Mouse (Mus musculus) neutrophil, adult 65 days (primary cell): ENCODE data around the gene Olfr1331. TPM values are rescaled to one million over a fixed set of nuclear protein-coding genes. Genes with fewer than 3 reads are reported as not detected.

Experiments
- total RNA-seq: library from RNA; stranded (reverse); gene quantifications from 2 replicates; pipeline ENCODE4 v1.2.4, GENCODE M21; 2023

The Olfr1331 gene
- not detected in 2 replicates for total RNA-seq

GRCm38 (mm10) chr4:118864349-118864748, at the start of gene Olfr1331:
Gene Olfr1331, plus strand, starts transcription at chr4:118864649.

GRCm38 (mm10) chr4:118836179-118836578, 28.3 kb upstream of the Olfr1331 start, which contains the start of gene Olfr1333:
Gene Olfr1333, minus strand, starts transcription at chr4:118836279.

GRCm38 (mm10) chr4:118888297-118888696, 23.8 kb downstream of the Olfr1331 start, which contains the start of gene Olfr1330:
Gene Olfr1330, plus strand, starts transcription at chr4:118888597.

DNA sequence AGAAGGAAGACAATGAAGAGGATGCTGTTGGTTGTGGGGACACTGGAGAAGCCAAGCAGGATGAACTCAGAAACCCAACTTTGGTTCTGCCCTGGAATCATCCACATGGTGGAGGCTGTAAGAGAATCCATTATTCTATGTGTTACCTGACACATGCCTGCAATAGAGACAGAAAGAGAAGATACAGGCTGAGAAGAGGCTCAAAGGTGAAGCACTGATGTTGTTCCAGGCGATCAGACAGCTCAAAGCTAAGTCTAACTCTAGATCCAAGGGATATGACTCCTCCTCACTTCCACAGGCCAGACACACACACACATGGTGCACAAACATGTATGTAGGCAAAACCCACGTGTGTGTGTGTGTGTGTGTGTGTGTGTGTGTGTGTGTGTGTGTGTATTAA, 52.9 kb downstream of the Olfr1331 start, which contains the start of gene Olfr1329:
TSS of gene Olfr1329 (minus strand) at position 101 of the 400 bp plus-strand sequence.

Other genes starting within 250 kb of the Olfr1331 start
- 2.0 and 2.6 TPM in 2 replicates for gene Cfap57, start 243.9 kb upstream of the Olfr1331 start, total RNA-seq
- 38.9 and 53.0 TPM in 2 replicates for gene Ebna1bp2, start 243.8 kb upstream of the Olfr1331 start, total RNA-seq
- gene Olfr62, start 205.7 kb upstream of the Olfr1331 start, total RNA-seq: not detected in 2 replicates
- not detected in 2 replicates for gene Olfr1342, start 171.9 kb upstream of the Olfr1331 start, total RNA-seq
- gene Olfr1341, start 161.1 kb upstream of the Olfr1331 start, total RNA-seq: not detected in 2 replicates
- gene Olfr1340, start 144.5 kb upstream of the Olfr1331 start, total RNA-seq: not detected in 2 replicates
- gene Olfr1339, start 132.5 kb upstream of the Olfr1331 start, total RNA-seq: not detected in 2 replicates
- gene Olfr1338, start 105.9 kb upstream of the Olfr1331 start, total RNA-seq: not detected in 2 replicates
- gene Olfr1337, start 82.1 kb upstream of the Olfr1331 start, total RNA-seq: not detected in 2 replicates
- not detected in 2 replicates for gene Olfr1335, start 54.7 kb upstream of the Olfr1331 start, total RNA-seq
- not detected in 2 replicates for gene Olfr1333, start 28.4 kb upstream of the Olfr1331 start, total RNA-seq
- gene Olfr1330, start 23.9 kb downstream of the Olfr1331 start, total RNA-seq: not detected in 2 replicates
- gene Olfr1329, start 52.8 kb downstream of the Olfr1331 start, total RNA-seq: not detected in 2 replicates
- gene Olfr1328, start 74.0 kb downstream of the Olfr1331 start, total RNA-seq: not detected in 2 replicates
- not detected in 2 replicates for gene Lao1, start 96.9 kb downstream of the Olfr1331 start, total RNA-seq
- 47.9 and 69.2 TPM in 2 replicates for gene Slc2a1, start 244.1 kb downstream of the Olfr1331 start, total RNA-seq